Mouse (Mus musculus): ENCODE data around the gene Luc7l. TPM values are rescaled to one million over a fixed set of nuclear protein-coding genes. Genes with fewer than 3 reads are reported as not detected.

Luc7l gene
- polyA plus RNA-seq, 1 experiment from 2014 or later: 110 TPM

Other genes starting within 250 kb of the Luc7l start
- gene Rab11fip3, start 183.3 kb upstream of the Luc7l start, polyA plus RNA-seq (2015; fragmentation: Nextera tagmentation; extraction: Ambion mirVana): 29.1 and 30.2 TPM in 2 replicates
- gene Decr2, start 162.6 kb upstream of the Luc7l start, polyA plus RNA-seq (2015; fragmentation: Nextera tagmentation; extraction: Ambion mirVana): 42.9 and 45.7 TPM in 2 replicates
- gene Nme4, start 157.3 kb upstream of the Luc7l start, polyA plus RNA-seq (2015; fragmentation: Nextera tagmentation; extraction: Ambion mirVana): 101 and 103 TPM in 2 replicates
- 3.8 and 5.1 TPM in 2 replicates for gene Tmem8, start 139.6 kb upstream of the Luc7l start, polyA plus RNA-seq (2015; fragmentation: Nextera tagmentation; extraction: Ambion mirVana)
- 207 and 218 TPM in 2 replicates for gene Mrpl28, start 129.4 kb upstream of the Luc7l start, polyA plus RNA-seq (2015; fragmentation: Nextera tagmentation; extraction: Ambion mirVana)
- 8.0 and 9.4 TPM in 2 replicates for gene Axin1, start 114.2 kb upstream of the Luc7l start, polyA plus RNA-seq (2015; fragmentation: Nextera tagmentation; extraction: Ambion mirVana)
- 0.55 and 0.67 TPM in 2 replicates for gene Pdia2, start 53.8 kb upstream of the Luc7l start, polyA plus RNA-seq (2015; fragmentation: Nextera tagmentation; extraction: Ambion mirVana)
- 9.2 and 9.4 TPM in 2 replicates for gene Rgs11, start 49.9 kb upstream of the Luc7l start, polyA plus RNA-seq (2015; fragmentation: Nextera tagmentation; extraction: Ambion mirVana)
- gene Arhgdig, start 45.1 kb upstream of the Luc7l start, polyA plus RNA-seq (2015; fragmentation: Nextera tagmentation; extraction: Ambion mirVana): 9.0 and 9.3 TPM in 2 replicates
- 49.6 and 52.7 TPM in 2 replicates for gene Fam234a, start 8.7 kb upstream of the Luc7l start, polyA plus RNA-seq (2015; fragmentation: Nextera tagmentation; extraction: Ambion mirVana)
- 1.3 and 1.7 TPM in 2 replicates for gene Neurl1b, start 161.9 kb downstream of the Luc7l start, polyA plus RNA-seq (2015; fragmentation: Nextera tagmentation; extraction: Ambion mirVana)

Measured in kidney, embryonic 15.5 days (tissue).